Mouse (Mus musculus): ENCODE measurements around the gene Samd5. TPM values are rescaled to one million over a fixed set of nuclear protein-coding genes. Genes with fewer than 3 reads are reported as not detected.

The Samd5 gene
- not detected in 2 replicates for polyA plus RNA-seq (2012; ENCODE audit: low replicate concordance)

GRCm38 (mm10) chr10:9674561-9675521, at the start of gene Samd5:
TSS of gene Samd5 (minus strand) at chr10:9675208.

Other genes starting within 250 kb of the Samd5 start
- gene Stxbp5, start 225.9 kb upstream of the Samd5 start, polyA plus RNA-seq (2012; ENCODE audit: low replicate concordance): 7.0 and 16.8 TPM in 2 replicates

All from leukemia stem cell, adult 10-12 weeks (primary cell).